Comparison of ENCODE assay signal across 18 mouse cellular contexts in the genomic region with DNA sequence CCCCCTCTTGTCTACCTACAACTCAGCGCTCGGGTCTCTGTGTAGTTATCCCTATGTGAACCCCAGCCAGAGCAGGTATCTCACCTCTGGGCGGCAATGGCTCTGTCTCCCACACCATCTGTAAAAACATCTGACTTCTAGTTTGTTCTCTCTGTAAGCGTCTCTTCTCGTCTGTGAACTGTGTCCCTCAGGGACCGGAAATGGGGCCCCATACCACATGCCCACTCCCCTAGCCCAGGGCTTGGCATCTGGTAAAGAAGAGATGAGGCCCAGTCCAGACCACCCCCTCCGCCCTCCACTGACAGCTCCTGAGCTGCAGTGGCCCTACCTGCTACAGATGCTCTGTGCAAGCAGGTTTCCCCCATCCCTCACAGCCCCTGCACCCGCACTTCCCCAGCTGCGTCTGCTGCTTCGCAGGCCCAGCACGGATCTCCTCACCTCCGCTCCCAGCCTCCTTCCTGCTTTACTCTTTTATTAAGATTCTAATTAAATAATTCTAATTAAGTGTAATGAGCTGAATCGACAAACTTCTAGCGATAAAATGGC. TPM values are rescaled to one million over a fixed set of nuclear protein-coding genes. Genes with fewer than 3 reads are reported as not detected.
A peak's percentile ranks its signal among the peaks of the same experiment; 100 is the strongest.
DNase-seq lines count a peak whose midpoint lies in the region; ATAC-seq lines count a peak whose summit lies in the region.
"Had no signal": no experiment of that assay in that cellular context is flagged by ENCODE, and none has a peak within 500 bp of the region (broad histone marks: within the 10 kb centered on the region; RNA-seq: fewer than 3 reads in every experiment).

No protein-coding gene starts in this region.

- no peaks in the 10 kb centered on the region for H3K27me3 ChIP-seq in hindbrain, embryonic 12.5 days
- peaks cover 15% of the 10 kb centered on the region; the same call in 1 of the 2 replicates for H3K27me3 ChIP-seq in hindbrain, embryonic 10.5 days (ENCODE audit: insufficient read depth, poor library complexity, severe bottlenecking)
- H3K27me3 ChIP-seq: embryonic facial prominence, embryonic 13.5 days; liver, embryonic 13.5 days had no signal

- peak; percentile 46 for ATAC-seq in hindbrain, embryonic 12.5 days (ENCODE audit: low FRiP score)
- peak; percentile 10 for ATAC-seq in inflammation-experienced regulatory T-cells, adult 6 months

- WGBS in hindbrain, embryonic 12.5 days = 45% methylated on average over 14 of the region's 14 CpGs
- WGBS in hindbrain, embryonic 10.5 days = 60% methylated on average over 14 of the region's 14 CpGs

- no peaks in the 10 kb centered on the region for H3K36me3 ChIP-seq in hindbrain, embryonic 12.5 days
- 0 out of 2 replicates have a peak, but pooled peaks cover 2% of the 10 kb centered on the region for H3K36me3 ChIP-seq in hindbrain, embryonic 10.5 days
- H3K36me3 ChIP-seq: midbrain, embryonic 12.5 days had no signal

- intact Hi-C loops in heart, postnatal 25 days (cut with DNase I) = no loop called here

- peaks cover 35% of the 10 kb centered on the region for H3K4me1 ChIP-seq in hindbrain, embryonic 12.5 days
- peaks cover 60% of the 10 kb centered on the region for H3K4me1 ChIP-seq in hindbrain, embryonic 10.5 days (replicated peaks)

- no peaks in the 10 kb centered on the region for H3K9me3 ChIP-seq in hindbrain, embryonic 12.5 days (replicated peaks)
- H3K9me3 ChIP-seq in hindbrain, embryonic 10.5 days = no peaks in the 10 kb centered on the region
- H3K9me3 ChIP-seq: embryonic facial prominence, embryonic 13.5 days; G1E; liver, embryonic 13.5 days; midbrain, embryonic 12.5 days had no signal

- no peak for DNase-seq in hindbrain, embryonic 10.5 days (ENCODE audit: low spot score)
- DNase-seq in thymus, postnatal 0 days (ENCODE audit: low spot score) = peak; percentile 46
- DNase-seq in thymus, postnatal 10 days (ENCODE audit: low spot score in 2 of 2) = no peak
- no peak for DNase-seq in heart, postnatal 25 days (ENCODE audit: low spot score)
- no peak for DNase-seq in kidney, postnatal 10 days
- DNase-seq: adrenal gland, postnatal 14 days; B cell, adult 2 months; gastrocnemius, postnatal 10 days; heart, postnatal 14 days; kidney, adult 11 months; kidney, postnatal 4 days; liver, embryonic 13.5 days; lung, postnatal 10 days had no signal

- no peak overlapping the region for H3K4me2 ChIP-seq in hindbrain, embryonic 12.5 days (replicated peaks)
- H3K4me2 ChIP-seq: embryonic facial prominence, embryonic 13.5 days; liver, embryonic 13.5 days; midbrain, embryonic 12.5 days had no signal

- H3K4me3 ChIP-seq in hindbrain, embryonic 12.5 days = no peak overlapping the region
- H3K4me3 ChIP-seq in hindbrain, embryonic 10.5 days = no peak overlapping the region
- H3K4me3 ChIP-seq: embryonic facial prominence, embryonic 13.5 days; liver, embryonic 13.5 days; midbrain, embryonic 12.5 days had no signal

- H3K9ac ChIP-seq in hindbrain, embryonic 12.5 days = no peak overlapping the region
- H3K9ac ChIP-seq: liver, embryonic 13.5 days; midbrain, embryonic 12.5 days had no signal

- no peak overlapping the region for H3K27ac ChIP-seq in hindbrain, embryonic 12.5 days
- H3K27ac ChIP-seq in hindbrain, embryonic 10.5 days = no peak overlapping the region
- H3K27ac ChIP-seq: embryonic facial prominence, embryonic 13.5 days; liver, embryonic 13.5 days; midbrain, embryonic 12.5 days had no signal

RNA-seq across cellular contexts. Expression of gene Ldlrap1, which starts 30.4 kb away (rescaled TPM):
- 7.8 and 10.4 TPM in 2 replicates for polyA plus RNA-seq in hindbrain, embryonic 12.5 days (2016; fragmentation: Nextera tagmentation; extraction: Ambion mirVana)
- 9.7 and 11.4 TPM in 2 replicates for polyA plus RNA-seq in hindbrain, embryonic 10.5 days (2016; fragmentation: Nextera tagmentation; extraction: Ambion mirVana)
- polyA plus RNA-seq in thymus, postnatal 0 days (2015; fragmentation: Nextera tagmentation; extraction: Ambion mirVana) = 16.1 and 16.6 TPM in 2 replicates
- polyA plus RNA-seq in inflammation-experienced regulatory T-cells, adult 6 months (2017; shearing (Covaris generic)) = 10 to 100 TPM; 14.2 to 31.3 (median 24.4) TPM
- 10 to 100 TPM; 14.1 to 15.5 TPM for total RNA-seq in heart, postnatal 25 days (2021)

RNA-seq across cellular contexts. Expression of gene Man1c1, which starts 33.3 kb away (rescaled TPM):
- polyA plus RNA-seq in hindbrain, embryonic 12.5 days (2016; fragmentation: Nextera tagmentation; extraction: Ambion mirVana) = 6.4 and 7.4 TPM in 2 replicates
- 3.7 and 4.1 TPM in 2 replicates for polyA plus RNA-seq in hindbrain, embryonic 10.5 days (2016; fragmentation: Nextera tagmentation; extraction: Ambion mirVana)
- 0.91 and 1.2 TPM in 2 replicates for polyA plus RNA-seq in thymus, postnatal 0 days (2015; fragmentation: Nextera tagmentation; extraction: Ambion mirVana)
- 1 to 10 TPM in 2 of 3 experiments, under 1 TPM in 1; 0.90 to 1.9 (median 1.1) TPM for polyA plus RNA-seq in inflammation-experienced regulatory T-cells, adult 6 months (2017; shearing (Covaris generic))
- 10 to 100 TPM; 21.0 to 25.0 TPM for total RNA-seq in heart, postnatal 25 days (2021)
- polyA plus RNA-seq: G1E had no signal
